Mouse (Mus musculus) B cell, adult 67 days (primary cell): Measurements from ENCODE around the gene Tcp1. TPM values are rescaled to one million over a fixed set of nuclear protein-coding genes. Genes with fewer than 3 reads are reported as not detected.

Source experiments
- total RNA-seq, 2 experiments: library from RNA; stranded (reverse); gene quantifications; 4 replicates each; pipeline ENCODE4 v1.2.4; 2023

Gene Tcp1
- 100 to 1,000 TPM; 233 to 244 TPM for total RNA-seq

DNA sequence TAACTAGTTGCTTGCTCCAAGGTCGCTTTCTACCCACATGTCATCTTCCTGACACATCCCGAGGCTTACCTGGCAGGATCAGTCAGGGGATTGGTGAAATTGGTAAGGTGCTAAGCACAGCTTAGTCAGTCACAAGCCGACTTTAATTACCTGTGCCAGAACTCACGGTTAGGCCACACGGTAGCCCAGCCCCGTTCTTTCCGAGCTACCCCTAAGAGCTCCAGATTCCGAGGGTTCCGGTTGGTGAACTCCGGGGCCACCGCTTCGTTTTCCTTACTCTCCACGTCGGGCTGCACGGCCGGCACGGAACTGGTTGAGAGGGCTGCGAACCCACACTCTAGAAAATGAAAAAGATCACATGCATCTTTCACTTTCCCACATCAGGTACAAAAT is at the start of gene Tcp1:
TSS of gene Tcp1 (plus strand) at position 214 of the 393 bp plus-strand sequence.

DNA sequence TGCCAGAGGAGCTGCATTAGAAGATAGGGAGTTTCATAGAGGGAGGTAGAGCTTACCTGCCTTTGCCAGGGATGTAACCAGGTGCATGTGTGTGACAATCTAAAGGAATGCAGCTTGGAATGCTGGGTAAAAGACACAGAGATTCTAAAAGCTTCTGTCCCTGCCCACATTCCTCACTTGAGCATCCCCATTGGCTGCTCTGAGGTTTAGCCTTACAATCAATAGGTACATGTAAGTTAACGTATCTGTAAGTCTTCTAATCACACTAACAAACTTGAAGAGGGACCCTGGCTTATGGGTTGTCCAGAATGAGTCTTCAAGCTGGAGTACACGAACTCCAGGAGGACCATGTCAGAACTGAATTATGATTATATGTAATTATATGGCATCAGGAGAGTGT is 47.5 kb upstream of the Tcp1 start, which contains the start of gene Mas1:
TSS of gene Mas1 (minus strand) at position 101 of the 400 bp plus-strand sequence.

DNA sequence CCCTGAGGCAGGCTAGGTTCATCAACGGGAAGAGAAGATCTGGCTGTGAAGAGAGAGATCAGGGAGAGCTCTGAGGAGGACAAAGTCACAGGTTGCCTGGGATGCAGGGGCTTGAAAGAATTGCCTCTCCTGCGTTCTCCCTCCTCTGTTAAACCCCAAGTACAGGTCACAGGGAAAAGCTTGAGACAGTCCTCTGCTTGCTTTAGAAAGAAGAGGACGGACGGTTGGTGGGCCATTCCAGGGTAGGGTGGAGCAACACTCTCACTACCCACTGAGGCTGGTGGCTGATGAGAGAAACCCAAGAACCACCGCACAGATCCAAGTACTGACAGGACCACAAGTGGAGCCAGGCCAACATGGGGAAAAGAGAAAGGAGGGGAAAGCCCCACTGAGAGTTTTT is 39.8 kb upstream of the Tcp1 start, which contains the start of gene Mrgprh:
TSS of gene Mrgprh (plus strand) at position 301 of the 400 bp plus-strand sequence.

GRCm38 (mm10) chr17:12909361-12910280 is 5.9 kb upstream of the Tcp1 start, which contains the start of gene Pnldc1:
Gene Pnldc1 (minus strand): TSS chr17:12910230.

GRCm38 (mm10) chr17:12915881-12916583 is 531 bp downstream of the Tcp1 start, which contains the start of gene Mrpl18:
Gene Mrpl18 (minus strand): TSS chr17:12916345.

GRCm38 (mm10) chr17:12940151-12940805 is 24.8 kb downstream of the Tcp1 start, which contains the start of gene Acat3:
Gene Acat3 (minus strand): TSS chr17:12940600.

DNA sequence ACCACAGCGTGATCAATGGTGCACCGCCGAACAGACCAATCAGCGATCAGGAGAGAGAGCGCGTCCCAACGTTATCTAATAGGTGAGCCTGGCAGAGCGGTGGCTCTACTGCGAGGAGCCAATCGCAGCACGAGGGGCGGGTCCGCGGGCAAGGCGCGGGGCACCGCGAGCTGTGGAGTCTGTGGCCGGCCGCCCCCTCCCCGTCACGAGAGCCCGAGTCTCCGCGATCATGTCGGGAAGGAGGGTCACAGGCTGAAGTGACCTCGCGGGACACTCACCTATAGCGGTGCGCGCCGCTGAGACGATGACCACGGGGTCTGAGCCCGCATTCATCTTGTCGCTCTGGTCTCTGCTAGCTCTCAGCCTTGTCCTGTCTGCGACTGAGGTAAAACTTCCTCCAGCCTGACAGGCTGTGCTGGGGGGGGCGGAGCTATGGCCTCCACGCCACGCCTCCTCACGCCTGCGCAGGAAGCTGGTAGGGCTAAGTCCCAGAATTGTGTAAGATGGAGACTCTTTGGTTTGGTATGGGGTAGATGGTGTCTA is 44.9 kb downstream of the Tcp1 start, which contains the start of gene Acat2:
TSS of gene Acat2 (minus strand) at position 417 of the 543 bp plus-strand sequence.

Other genes starting within 250 kb of the Tcp1 start
- gene Slc22a1, start 239.9 kb upstream of the Tcp1 start, total RNA-seq, result not detected
- gene Igf2r, start 146.0 kb upstream of the Tcp1 start, total RNA-seq, result 10 to 100 TPM in 1 of 2 experiments, 1 to 10 TPM in 1; 9.7 to 13.7 TPM
- gene Mas1, start 47.6 kb upstream of the Tcp1 start, total RNA-seq, result not detected
- not detected for gene Mrgprh, start 39.7 kb upstream of the Tcp1 start, total RNA-seq
- 1 to 10 TPM; 2.0 to 3.2 TPM for gene Pnldc1, start 5.5 kb upstream of the Tcp1 start, total RNA-seq
- gene Mrpl18, start 644 bp downstream of the Tcp1 start, total RNA-seq, result 10 to 100 TPM; 40.7 to 44.4 TPM
- not detected for gene Acat3, start 24.9 kb downstream of the Tcp1 start, total RNA-seq
- 10 to 100 TPM; 16.9 to 23.9 TPM for gene Acat2, start 45.0 kb downstream of the Tcp1 start, total RNA-seq
- gene Wtap, start 78.5 kb downstream of the Tcp1 start, total RNA-seq, result 100 to 1,000 TPM; 117 to 123 TPM
- gene Sod2, start 91.1 kb downstream of the Tcp1 start, total RNA-seq, result 10 to 100 TPM; 89.3 to 95.3 TPM
- gene Gpr31b, start 136.6 kb downstream of the Tcp1 start, total RNA-seq, result under 1 TPM in 1 of 2 experiments, not detected in 1; 0.59 TPM
- not detected for gene Tcp10b, start 145.4 kb downstream of the Tcp1 start, total RNA-seq
- not detected for gene Unc93a, start 216.1 kb downstream of the Tcp1 start, total RNA-seq